Mouse (Mus musculus) T-helper 2 cell (primary cell): ENCODE data around the gene Osbpl8.
"Not testable (repeated sequence)": the region's sequence is repeated elsewhere in the genome, so short reads cannot be mapped to it uniquely, and the experiment has no call there.

Source experiments
- in situ Hi-C: fragments of 300-600 bp; cut with MboI, MseI; formaldehyde crosslinking; loops from one replicate; pipeline ENCODE4 v1.15.1; 2025; ENCODE audit warnings: high pct_unique_total_duplicates

The Osbpl8 gene

GRCm38 (mm10) chr10:111183634-111184270 lies 19.2 kb downstream of the Osbpl8 start:
- in situ Hi-C loops = no loop called here

DNA sequence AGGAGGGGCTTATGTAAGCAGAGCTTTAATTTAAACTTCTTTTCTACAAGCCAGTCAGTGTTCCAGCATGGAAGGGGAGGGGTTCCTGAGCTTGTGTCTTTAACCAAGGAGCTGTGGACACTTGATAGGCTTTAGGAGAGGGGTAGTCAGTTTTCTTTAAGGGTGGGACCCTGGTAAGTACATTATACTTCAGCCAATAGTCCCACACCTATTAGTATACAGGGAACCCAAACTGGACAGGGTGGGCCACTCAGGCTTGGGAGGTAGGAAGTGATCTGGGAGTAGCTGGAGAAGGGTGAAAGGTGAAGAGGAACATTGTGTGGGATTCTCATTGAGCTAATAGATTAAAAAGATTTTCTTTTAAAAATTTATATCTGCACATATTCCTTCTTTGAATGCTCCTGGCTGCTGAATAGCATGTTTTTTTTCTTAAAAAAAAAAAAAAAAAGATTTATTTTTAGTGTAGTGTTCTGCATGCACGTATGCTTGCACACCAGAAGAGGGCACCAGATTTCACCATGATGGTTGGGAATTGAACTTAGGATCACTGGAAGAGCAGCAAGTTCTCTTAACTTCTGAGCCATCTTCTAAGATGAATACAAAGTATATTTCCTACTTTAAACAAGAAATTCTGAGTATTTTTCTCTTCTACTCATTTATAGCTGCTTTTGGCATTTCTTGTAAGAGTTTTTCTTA lies 21.2 kb downstream of the Osbpl8 start:
- in situ Hi-C loops = no loop called here

DNA sequence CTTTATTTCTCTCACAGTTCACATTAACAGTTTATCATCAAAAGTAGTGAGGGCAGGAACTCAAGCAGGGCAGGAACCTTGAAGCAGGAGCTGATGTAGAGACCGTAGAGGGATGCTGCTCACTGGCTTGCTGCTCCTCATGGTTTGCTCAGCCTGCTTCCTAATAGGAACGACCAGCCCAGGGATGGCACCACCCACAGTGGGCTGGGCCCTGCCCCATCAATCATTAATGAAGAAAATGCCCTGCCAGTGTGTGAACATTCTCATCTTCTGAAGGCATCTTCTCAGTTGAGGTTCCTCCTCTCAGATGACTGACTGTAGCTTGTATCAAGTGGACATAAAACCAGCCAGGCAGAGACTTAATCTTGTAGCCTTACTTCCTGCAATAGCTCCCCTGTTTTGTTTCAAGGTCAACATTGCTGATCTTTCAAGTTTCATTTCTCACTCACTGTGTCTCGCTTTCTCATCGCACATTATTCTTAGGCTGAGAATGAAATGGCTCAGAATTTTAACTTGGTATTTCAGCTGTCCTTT lies 24.5 kb downstream of the Osbpl8 start:
- in situ Hi-C loops = no loop called here

GRCm38 (mm10) chr10:111190110-111190795 lies 25.7 kb downstream of the Osbpl8 start:
- in situ Hi-C loops = no loop called here

DNA sequence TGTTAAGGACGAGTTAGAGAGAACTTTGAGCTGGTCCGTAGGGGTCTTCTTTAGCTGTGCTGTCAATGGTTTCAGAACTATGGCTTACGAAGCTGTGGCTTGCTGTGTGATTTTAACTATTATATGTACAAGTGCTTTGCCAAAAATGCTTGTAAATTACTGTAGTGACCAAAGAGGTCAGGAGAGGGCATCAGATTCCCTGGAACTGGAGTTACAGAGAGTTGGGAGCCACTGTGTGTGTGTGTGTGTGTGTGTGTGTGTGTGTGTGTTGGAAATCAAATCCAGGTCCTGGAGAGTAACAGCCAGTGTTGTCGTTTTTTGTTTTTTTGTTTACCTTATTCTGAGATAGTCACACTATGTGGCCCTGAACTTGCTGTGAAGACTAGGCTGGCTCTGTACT lies 29.0 kb downstream of the Osbpl8 start:
- in situ Hi-C loops = no loop called here

GRCm38 (mm10) chr10:111196191-111196590 lies 31.6 kb downstream of the Osbpl8 start:
- in situ Hi-C loops = no loop called here

DNA sequence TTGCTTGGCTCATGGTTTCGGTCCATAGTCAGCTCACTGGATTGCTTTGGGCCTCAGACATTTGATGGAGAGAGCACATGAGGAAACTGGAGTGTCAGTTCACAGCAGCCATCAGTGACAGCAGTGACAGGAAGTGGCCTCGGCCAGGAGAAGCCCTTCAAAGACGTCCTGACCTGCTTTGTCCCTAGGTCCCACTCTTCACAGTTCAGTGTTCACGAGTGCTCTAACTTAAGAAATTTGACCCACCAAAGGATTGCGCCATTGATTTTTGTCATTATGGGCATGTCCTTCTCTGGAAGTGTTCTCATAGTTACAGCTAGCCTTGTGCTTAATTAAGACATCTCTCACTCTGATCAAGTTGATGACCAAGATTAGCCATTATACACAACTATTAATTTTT lies 34.2 kb downstream of the Osbpl8 start:
- in situ Hi-C loops = not testable (repeated sequence)

GRCm38 (mm10) chr10:111201120-111201519 lies 36.6 kb downstream of the Osbpl8 start:
- in situ Hi-C loops = no loop called here

DNA sequence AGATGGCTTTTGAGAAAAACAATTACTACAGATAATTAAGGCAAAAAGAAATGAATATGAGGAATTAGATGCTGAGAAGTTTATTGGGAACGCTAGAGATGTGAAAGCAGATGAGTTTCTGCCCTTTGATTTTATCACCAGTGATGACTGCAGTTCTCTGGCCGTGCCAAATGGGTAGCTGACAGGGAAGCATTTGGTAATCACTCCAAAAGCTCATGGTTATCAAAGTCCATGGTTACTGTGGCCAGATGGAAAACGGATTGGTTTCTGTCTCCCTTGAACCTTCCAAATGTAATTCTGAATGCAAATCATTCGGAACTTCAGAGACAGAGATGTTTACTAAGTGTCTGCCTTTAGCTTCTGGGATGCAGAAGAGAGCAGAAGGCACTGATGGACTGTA lies 37.1 kb downstream of the Osbpl8 start:
- in situ Hi-C loops = no loop called here

DNA sequence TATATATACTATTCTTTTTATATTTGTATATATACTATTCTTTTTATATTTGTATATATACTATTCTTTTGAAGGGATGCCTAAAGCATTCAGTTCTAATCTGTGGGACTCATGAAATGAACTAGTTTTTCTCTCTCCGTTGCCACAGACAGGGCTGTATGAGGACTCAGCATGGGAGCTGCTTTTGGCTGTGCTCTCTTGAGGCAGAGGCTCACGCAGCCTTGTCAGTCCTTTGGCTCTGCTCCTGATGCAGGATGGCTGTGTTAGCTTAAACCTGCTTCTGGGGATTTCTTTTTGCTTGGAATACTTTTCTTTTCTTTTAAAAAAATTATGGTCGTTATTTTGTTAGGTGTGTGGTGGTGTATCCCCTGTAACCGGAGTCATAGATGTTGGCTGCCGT lies 39.5 kb downstream of the Osbpl8 start:
- in situ Hi-C loops = no loop called here

DNA sequence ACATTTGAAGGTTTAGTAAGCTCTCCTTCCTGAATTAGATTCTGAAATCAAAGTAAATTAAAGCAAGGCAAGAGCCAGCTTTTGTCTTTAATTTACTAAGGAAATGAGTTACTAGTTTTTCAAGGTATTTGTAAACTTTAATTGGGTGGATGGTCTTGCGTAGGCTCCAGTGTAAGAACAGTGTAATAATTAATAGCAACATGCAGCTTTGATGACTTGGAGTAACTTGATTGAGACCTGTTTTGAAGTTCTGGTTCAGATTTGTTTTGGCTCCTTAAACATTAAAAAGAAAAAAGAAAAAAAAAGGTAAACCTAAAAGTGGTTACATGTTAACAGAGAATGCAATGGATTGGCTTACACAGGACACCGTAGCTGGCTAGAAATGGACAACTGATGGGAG lies 40.9 kb downstream of the Osbpl8 start:
- in situ Hi-C loops = no loop called here

- in situ Hi-C loops = no loop called here
Measured at GRCm38 (mm10) chr10:111207386-111207785, 42.8 kb downstream of the Osbpl8 start.

GRCm38 (mm10) chr10:111214084-111214483 lies 49.5 kb downstream of the Osbpl8 start:
- in situ Hi-C loops = no loop called here

DNA sequence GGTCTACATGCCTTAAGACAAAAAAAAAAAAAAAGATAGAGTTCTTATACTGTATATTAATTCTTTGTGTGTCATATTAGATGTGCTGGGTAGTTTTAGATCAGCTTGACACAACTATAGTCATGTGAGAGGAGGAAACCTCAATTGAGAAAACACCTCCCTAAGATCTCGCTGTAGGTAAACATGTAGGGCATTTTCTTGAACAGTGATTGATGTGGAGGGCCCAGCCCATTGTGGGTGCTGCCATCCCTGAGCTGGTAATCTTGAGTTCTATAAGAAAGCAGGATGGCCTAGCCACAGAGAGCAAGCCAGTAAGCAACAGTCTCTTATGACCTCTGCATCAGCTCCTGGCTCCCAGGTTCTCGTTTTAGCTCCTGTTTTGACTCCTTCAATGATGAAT lies 50.1 kb downstream of the Osbpl8 start:
- in situ Hi-C loops = no loop called here

GRCm38 (mm10) chr10:111215572-111215971 lies 51.0 kb downstream of the Osbpl8 start:
- in situ Hi-C loops = no loop called here

DNA sequence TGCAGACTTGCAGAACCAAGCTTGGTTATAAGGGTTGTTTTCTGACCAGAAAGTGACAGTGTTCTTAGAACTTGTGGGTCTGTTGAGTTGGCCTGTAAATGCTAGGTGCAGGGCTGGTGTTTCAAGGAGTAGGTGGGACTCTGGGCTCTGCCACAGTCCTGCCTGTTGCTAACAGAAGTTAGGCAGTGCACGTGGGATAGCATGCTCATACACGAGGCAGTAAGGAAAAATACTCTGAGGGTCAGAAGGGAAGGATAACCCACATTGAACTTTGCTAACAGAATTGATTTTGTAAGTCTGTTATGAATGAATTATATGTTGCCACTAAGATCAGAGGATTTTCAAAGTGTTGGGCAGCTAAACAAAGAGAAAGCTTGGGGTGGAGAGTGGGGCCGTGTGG lies 51.6 kb downstream of the Osbpl8 start:
- in situ Hi-C loops = no loop called here

- in situ Hi-C loops = loop anchor here (5.0 kb wide), 1 partner anchor 115 kb away; no protein-coding TSS in a partner anchor
Measured at GRCm38 (mm10) chr10:111222535-111222934, 58.0 kb downstream of the Osbpl8 start.

GRCm38 (mm10) chr10:111223218-111223830 lies 58.8 kb downstream of the Osbpl8 start:
- in situ Hi-C loops = loop anchor here (5.0 kb wide), 1 partner anchor 116 kb away; no protein-coding TSS in a partner anchor

- in situ Hi-C loops = loop anchor here (5.0 kb wide), 1 partner anchor 117 kb away; no protein-coding TSS in a partner anchor
Measured at GRCm38 (mm10) chr10:111224696-111225095, 60.1 kb downstream of the Osbpl8 start.

- in situ Hi-C loops = no loop called here
Measured at GRCm38 (mm10) chr10:111226508-111226907, 62.0 kb downstream of the Osbpl8 start.

- in situ Hi-C loops = loop anchor here (5.0 kb wide), 1 partner anchor 65 kb away; no protein-coding TSS in a partner anchor
Measured at GRCm38 (mm10) chr10:111232237-111232636, 67.7 kb downstream of the Osbpl8 start.
